Mouse (Mus musculus) cortical plate, adult 2 months (tissue): ENCODE data around the gene Hdgfl1.

ENCODE experiments used
- CTCF ChIP-seq: fragments of 200-500 bp; IDR thresholded peaks from 2 replicates; pipeline ENCODE4 v1.5.1; 2011; ENCODE audit warnings: mild to moderate bottlenecking, control low read depth, low read length; ENCODE audit not compliant: insufficient read depth; ENCODE audit errors: extremely low read depth
- POLR2A ChIP-seq: fragments of 200-500 bp; IDR thresholded peaks from 2 replicates; pipeline ENCODE4 v1.6.1; 2011; ENCODE audit warnings: mild to moderate bottlenecking, low read length, control low read depth; ENCODE audit not compliant: insufficient read depth; ENCODE audit errors: extremely low read depth

- TF ChIP-seq CTCF: no peak
- TF ChIP-seq POLR2A: no peak
Measured at GRCm38 (mm10) chr13:26745059-26745759, 24.8 kb downstream of the Hdgfl1 start.
